Mouse (Mus musculus) mouse embryonic stem cell (cell line): ENCODE data around the gene Ltb.

Experiments used
- in situ Hi-C, 2 experiments: fragments of 300-500 bp; cut with MboI; formaldehyde crosslinking; loops; 1 replicate in 1 of 2; 3 replicates in 1 of 2; pipeline ENCODE4 v1.14.3; 2019 to 2020; ENCODE audit warnings: low sequenced_read_pairs in 2 of 2, low pct_unique_long_range_greater_than_20kb in 1 of 2, mixed read lengths in 1 of 2; ENCODE audit not compliant: unreplicated experiment in 1 of 2

The Ltb gene

DNA sequence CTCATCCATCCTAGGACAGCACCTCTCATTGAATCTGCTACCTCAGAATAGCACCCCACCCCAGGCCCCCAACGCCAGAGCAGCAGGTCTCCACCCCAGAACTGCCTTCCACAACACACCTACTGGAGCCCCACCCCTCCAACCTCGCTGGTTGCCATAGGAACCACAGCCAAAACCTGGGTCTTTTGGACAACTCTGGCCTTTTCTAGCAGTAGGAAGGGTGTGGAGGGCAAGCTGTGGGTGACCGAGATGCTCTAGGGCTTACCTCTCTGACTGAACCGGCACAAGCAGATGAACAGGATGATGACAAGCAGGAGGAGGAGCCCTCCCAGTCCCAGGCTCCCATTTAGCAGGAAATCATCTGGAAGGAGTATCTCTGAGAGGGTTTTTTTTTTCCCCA, 7.6 kb upstream of the Ltb start:
- in situ Hi-C loops = no loop called here

DNA sequence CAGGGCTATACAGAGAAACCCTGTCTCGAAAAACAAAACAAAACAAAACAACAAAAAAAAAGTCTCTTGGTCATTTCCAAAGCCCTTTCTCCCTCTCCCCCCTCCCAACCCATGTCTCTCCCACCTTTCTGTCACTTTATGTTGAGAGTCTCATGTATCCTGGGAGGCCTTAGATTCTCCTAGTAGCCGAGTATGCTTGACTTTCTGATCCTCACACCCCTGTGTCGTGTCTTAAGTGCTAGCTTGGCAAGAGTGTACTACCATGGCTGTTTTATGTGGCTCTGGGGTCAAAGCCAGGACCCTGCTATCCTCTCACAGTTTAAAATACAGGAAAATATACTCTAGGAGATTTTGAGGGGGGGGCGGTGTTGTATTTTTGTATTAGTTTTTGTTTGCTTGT, 6.9 kb upstream of the Ltb start:
- in situ Hi-C loops = no loop called here

DNA sequence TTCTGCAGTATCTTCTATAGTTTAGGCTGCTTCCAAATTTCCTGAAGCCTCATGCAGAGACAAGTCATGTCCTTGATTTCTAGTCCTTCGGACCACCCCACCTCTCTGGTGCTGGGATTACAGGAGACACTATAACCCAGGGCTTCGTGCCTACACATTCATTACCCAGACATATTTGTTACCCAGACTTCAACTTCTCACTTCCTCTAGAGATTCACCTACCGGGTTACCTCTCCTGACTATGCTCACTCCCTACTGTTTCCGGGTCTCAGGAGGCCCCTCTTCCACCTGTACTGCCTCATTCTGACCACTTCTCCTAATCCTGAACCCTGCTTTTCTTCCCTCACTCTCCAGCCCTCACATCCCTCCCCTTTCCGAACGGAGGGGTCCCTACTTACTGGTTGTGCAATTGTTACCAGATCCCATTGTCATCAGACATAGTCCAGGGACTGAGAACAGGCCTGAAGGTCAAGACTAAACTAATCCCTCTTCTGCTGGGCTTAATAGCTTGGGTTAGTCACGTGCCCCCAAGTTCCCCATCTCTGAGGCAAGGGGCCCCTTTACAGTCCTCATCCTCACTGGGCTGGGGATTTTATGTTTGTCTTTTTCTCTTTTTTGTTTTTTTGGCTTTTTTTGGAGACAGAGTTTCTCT, 6.2 kb upstream of the Ltb start, which contains the start of gene Lst1:
Gene Lst1 (minus strand): TSS at position 481 of the 652 bp plus-strand sequence.
- in situ Hi-C loops = no loop called here

DNA sequence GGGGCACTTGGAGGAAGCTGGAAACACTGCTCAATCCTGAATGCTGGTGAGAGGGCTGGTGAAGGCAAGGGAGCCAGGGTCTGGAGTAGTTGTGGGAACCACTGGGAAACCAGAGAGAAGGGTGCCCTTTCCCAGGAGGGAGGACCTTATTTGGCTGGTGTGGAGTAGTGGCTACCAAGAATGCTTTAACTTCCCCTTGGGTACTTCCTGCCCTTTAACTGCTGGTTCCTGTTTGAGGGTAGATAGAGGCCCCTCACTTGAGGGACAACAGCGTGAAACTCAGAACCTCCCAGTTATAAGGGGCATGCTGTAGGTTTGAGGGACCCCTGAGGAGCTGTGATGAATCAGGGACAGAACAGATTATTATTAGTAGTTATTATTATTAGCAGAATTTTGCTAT, 5.1 kb upstream of the Ltb start:
- in situ Hi-C loops = no loop called here

DNA sequence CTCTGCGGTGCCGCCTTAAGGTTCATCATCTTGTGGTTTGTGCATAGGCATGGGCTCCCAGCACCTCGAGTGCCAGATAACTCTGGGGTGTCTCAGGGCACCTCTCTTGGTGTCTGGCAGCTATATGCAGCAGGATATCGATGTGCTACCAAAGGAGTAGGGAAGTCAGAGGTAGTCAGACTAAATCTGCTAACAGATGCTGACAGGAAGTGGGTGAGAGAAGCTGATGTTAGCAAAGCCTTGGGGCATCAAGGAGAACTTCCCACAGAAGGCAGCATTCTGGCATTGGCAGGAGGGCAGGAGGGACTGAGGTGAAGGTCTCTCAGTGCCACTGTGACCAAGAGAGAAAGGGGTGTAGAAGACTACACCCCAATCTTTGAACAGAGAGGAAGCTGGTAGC, 4.1 kb upstream of the Ltb start:
- in situ Hi-C loops = no loop called here

DNA sequence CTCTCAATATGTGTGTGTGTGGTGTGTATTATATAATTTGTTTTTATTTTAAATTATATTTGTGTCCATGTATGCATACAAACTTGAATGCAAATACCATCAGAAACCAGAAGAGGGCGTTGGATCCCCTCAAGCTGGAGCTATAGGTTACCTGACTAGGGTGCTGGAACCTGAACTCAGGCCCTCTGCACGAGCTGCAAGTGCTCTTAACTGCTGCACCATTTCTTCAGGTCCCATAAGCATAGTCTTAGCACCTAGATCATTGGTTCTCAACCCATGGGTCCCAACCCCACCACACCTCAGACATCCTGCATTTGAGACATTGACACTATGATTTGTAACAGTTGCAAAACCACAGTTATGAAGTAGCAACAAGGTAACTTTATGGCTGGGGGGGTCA, 2.5 kb upstream of the Ltb start:
- in situ Hi-C loops = no loop called here

DNA sequence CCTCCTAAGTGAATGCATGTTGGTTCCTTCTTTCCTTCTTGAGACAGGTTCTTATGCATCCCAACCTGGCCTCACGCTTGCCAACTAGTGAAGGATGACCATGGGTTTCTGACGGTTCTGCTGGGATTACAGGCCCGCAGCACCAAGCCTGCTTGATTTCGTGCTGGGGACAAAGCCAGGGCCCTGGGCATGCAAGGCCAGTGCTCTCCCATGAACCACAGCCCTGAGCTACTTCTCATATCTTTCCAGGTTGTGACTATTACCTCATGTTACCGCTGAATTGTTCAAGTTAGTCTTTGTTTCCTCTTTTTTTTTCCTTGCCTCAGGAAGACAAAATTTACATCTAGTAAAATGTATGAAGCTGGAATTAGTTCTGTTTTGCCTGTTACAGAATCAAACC, 1.3 kb upstream of the Ltb start:
- in situ Hi-C loops = no loop called here

DNA sequence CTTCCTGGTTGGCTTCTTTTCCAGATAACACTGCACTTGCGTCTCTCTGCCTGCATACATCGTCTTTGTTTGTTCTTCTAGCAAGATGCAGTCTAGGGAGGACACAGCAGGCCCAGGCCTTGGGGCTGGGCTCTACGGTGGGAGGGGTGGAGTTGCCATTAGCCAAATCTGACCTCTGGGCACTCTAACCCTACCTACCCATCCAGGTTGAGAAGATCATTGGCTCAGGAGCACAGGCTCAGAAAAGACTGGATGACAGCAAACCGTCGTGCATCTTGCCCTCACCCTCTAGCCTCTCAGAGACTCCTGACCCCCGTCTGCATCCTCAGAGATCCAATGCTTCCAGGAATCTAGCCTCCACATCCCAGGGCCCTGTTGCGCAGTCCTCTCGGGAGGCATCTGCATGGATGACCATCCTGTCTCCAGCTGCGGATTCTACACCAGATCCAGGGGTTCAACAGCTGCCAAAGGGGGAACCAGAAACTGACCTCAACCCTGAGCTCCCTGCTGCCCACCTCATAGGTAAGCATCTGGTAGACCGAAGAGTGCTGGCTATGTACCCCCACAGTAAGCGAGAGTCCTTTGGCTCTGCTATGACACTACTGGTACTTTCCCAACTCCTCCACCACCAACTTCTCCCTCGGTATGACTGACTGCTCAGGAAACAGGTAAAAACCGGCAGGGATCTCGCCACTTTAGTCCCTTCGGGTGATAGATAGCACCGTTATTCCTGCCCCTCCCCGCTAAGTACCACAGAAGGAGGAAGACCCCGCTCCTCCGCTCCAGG, 798 bp downstream of the Ltb start:
- in situ Hi-C loops = no loop called here

DNA sequence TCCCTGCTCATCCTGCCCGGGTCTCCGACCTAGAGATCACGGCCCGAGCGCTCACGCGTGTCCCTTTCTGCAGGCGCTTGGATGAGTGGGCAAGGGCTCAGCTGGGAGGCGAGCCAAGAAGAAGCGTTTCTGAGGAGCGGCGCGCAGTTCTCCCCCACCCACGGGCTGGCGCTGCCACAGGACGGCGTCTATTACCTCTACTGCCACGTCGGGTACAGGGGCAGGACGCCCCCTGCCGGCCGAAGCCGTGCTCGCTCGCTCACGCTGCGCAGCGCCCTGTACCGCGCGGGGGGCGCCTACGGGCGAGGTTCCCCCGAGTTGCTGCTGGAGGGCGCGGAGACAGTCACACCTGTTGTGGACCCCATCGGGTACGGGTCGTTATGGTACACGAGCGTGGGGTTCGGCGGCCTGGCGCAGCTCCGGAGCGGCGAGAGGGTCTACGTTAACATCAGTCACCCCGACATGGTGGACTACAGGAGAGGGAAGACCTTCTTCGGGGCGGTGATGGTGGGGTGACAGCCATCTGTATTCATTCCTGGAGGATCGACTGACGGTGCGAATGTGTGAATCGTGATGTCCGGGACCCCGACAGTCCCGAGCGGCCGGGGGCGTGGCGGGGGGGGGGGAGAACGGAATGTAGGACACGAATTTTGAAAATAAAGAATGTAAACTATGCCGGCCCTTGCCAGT, 1.5 kb downstream of the Ltb start:
- in situ Hi-C loops = no loop called here

DNA sequence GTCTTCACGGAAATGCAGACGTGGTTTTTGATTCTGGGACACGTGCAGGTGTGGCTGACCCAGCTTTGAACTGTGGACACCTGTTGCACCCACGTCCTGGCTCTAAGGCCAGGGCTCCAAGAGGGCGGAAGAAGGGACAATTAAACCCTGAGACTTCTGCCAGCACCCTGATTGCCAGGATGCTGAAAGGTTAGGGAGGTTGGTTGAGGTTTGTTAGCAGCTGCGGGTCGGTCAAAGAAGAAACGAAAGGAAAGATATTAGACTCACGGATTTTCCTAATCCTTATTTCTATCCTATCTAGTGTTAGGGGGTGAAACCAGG, 2.0 kb downstream of the Ltb start:
- in situ Hi-C loops = no loop called here

DNA sequence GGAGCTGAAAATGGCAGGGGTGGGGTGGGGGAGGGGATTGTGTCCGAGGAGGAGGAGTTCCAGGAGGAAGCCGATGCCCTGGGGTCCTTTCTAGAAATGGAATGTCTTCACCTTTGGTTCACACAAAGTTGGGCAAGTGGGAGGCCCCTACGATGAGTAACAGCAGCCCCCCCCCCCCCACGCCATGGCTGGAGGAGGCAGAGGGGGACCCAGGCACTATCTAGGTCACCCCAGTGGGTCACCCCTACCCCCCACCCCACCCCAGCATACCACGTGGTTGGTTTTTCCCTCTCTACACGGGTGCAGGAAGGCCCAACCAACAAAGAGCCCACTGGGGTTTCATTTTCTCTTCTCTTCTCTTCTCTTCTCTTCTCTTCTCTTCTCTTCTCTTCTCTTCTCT, 2.9 kb downstream of the Ltb start:
- in situ Hi-C loops = no loop called here

DNA sequence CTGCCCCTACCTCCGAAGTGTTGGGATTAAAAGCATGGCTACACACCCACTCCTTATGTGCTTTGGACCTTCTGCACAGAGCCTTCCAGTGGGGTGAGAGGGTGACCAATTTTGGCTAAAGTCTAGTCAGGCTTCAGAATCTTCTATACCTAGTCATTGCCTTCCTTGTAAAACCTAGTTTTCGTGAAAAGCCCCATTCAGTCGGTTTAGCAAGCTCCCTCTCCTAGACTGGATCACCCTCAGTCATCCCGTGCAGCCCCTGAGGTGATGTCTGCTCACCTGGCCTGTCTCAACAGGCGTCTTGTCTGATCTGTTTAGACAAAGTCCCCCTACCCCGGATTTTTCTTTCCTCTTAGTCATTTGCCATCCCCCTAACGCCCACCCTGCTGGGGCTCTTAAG, 3.8 kb downstream of the Ltb start:
- in situ Hi-C loops = no loop called here

DNA sequence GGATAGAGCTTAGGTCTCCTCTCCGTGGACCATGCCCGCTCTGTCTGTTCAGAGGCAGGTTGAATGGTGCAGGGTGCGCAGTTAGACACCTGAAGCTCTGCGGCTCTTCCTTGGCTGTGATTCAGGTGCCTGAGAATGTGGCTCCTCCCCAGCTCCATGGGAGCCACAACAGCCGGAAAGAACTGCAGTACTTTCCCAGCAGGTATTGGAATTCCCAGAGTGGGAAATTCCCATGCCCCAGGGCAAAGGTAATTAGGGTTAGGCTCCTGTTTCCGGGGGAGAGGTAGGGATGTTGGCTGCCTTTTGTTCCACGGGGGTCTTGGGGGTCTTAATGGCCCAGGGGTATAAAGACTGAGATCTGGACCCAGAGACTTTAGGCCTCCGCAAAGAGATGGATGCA, 4.7 kb downstream of the Ltb start:
- in situ Hi-C loops = no loop called here

DNA sequence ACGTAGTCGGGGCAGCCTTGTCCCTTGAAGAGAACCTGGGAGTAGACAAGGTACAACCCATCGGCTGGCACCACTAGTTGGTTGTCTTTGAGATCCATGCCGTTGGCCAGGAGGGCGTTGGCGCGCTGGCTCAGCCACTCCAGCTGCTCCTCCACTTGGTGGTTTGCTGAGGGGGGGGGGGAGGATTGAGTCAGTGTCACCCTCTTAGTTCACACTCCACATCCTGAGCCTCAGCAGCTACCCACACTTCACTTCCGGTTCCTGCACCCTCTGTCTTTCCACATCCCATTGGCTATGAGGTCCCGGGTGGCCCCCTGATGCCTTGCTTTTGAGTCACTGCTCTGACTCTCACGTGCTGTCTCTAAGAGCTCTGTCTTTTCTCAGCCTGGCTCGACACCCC, 6.2 kb downstream of the Ltb start:
- in situ Hi-C loops = no loop called here

DNA sequence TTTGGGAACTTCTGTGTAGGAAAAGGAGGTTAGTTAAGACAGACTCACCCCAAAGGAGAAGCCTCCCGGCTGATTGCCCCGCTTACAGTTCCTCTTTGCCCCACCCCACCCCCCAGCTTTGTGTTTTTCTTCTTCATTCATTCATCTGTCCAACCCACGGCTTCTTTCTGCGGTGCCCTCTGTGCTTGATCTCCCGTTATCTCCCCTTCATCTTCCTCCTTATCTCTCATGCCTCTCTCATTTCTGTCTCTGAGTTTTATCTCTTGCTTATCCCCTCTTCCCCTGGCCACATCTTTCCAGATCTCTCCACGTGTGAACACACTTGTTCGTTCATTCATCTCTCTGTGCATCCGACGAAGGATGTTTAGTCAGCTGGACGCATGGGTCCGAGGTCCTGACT, 6.9 kb downstream of the Ltb start:
- in situ Hi-C loops = no loop called here

DNA sequence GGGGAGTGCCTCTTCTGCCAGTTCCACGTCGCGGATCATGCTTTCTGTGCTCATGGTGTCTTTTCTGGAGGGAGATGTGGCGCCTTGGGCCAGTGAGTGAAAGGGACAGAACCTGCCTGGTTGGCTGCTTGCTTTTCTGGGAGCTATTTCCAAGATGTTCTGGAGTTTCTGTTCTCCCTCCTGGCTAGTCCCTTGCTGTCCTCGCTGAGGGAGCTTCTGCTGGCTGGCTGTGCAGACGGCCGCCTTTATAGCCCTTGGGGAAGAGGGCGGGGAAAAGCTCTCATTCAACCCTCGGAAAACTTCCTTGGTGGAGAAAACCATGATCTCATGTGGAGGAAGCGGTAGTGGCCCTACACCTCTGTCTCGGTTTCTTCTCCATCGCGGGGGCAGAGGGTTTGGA, 7.5 kb downstream of the Ltb start, which contains the start of gene Tnf:
Gene Tnf (minus strand): TSS at position 221 of the 400 bp plus-strand sequence.
- in situ Hi-C loops = no loop called here

DNA sequence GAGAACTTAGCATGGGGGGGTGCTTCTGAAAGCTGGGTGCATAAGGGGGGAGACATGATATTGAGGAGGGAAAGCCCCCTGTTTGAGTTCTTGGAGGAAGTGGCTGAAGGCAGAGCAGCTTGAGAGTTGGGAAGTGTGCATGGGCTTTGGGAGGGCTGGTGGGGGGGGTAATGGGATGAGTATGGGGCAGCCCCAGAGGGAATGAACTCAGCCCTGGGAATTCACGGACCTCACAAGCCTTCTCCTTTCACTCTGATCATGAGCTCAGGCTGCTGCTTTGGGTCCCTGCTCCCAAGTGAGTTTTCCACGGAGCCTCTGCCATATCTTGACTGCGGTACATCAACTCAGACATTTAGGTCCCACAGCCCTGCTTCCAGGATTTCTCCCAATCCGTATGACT, 8.2 kb downstream of the Ltb start:
- in situ Hi-C loops = no loop called here

DNA sequence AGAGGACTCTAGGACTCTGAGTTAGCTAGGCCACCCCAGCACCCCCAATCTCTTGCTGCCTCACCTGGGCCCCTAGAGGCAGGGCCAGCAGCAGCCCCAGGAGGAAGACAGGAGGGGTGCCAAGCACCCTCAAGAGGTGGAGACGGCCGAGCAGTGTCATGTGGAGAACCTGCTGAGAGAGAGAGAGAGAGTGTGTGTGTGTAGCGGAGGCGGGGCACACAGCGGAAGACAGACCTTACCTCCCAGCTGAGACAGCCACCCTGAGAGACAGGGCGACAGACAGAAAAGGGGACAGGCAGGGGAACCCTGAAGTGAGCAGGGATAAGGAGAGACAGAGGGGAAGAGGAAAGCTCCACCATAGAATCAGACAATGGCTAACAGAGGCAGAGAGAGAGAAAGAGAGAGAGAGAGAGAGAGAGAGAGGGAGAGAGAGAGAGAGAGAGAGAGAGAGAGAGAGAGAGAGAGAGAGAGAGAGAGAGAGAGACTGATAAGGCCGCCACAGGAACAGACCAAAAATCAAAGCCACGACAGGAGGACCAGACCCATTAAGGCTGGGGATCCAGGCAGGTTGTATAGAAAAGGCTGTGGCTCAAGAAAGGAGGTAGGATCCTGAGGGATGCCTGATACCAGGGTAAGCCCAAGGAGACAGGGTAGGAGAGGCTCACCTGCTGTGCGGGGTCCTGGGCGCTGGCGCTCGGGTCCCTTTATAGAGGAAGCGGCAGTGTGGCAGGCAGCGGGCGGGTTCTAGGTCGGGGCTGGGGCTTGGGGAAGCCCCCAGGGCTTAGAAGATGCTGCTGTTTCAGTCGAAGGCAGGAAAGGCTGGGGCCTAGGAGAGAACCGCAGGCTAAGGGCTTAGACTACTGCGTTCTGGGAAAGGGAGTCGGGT, 10.5 kb downstream of the Ltb start, which contains the start of gene Lta:
Gene Lta (minus strand): TSS at position 858 of the 886 bp plus-strand sequence.
- in situ Hi-C loops = no loop called here

DNA sequence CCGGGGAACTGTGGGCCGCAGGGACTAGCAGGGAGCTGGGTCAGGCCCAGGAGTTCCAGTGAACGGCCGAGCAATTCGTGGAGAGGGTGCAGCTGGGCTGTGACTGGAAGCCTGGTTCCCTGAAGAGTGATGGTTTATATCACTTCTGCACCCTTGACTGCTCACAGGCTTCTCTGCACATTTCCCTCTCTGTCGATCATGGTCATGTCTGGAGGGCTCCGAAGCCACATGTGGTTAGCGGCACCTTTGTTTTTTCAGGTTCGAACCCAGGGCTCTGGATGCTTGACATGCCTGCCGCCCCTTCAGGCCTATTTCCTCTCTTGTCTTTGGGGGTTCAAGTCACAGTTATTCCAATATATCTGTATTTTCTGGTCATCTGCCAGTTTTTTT, 11.1 kb downstream of the Ltb start:
- in situ Hi-C loops = no loop called here
